Mouse (Mus musculus): ENCODE results near the gene Cpa4. TPM values are rescaled to one million over a fixed set of nuclear protein-coding genes. Genes with fewer than 3 reads are reported as not detected.

Gene Cpa4
- polyA plus RNA-seq, 2 experiments from 2014 or later = not detected

- no peak for ATAC-seq
These were observed 16.3 kb upstream of the Cpa4 start for GRCm38 (mm10) chr6:30551644-30552580.

- ATAC-seq = no peak
These were observed 15.5 kb upstream of the Cpa4 start for GRCm38 (mm10) chr6:30552628-30553027.

GRCm38 (mm10) chr6:30553381-30554010 is 14.7 kb upstream of the Cpa4 start:
- no peak for ATAC-seq

GRCm38 (mm10) chr6:30554092-30554491 is 14.1 kb upstream of the Cpa4 start:
- ATAC-seq = no peak

GRCm38 (mm10) chr6:30554621-30555170 is 13.5 kb upstream of the Cpa4 start:
- ATAC-seq = no peak

- ATAC-seq = no peak
These were observed 12.1 kb upstream of the Cpa4 start for GRCm38 (mm10) chr6:30556080-30556479.

GRCm38 (mm10) chr6:30559726-30560125 is 8.4 kb upstream of the Cpa4 start:
- no peak for ATAC-seq

GRCm38 (mm10) chr6:30562132-30562531 is 6.0 kb upstream of the Cpa4 start:
- no peak for ATAC-seq

GRCm38 (mm10) chr6:30563575-30563974 is 4.6 kb upstream of the Cpa4 start:
- ATAC-seq = no peak

- no peak for ATAC-seq
These were observed 4.1 kb upstream of the Cpa4 start for GRCm38 (mm10) chr6:30564051-30564450.

- ATAC-seq = no peak
These were observed 1.2 kb downstream of the Cpa4 start for GRCm38 (mm10) chr6:30569331-30569730.

- ATAC-seq = no peak
These were observed 1.8 kb downstream of the Cpa4 start for GRCm38 (mm10) chr6:30570012-30570411.

GRCm38 (mm10) chr6:30572456-30573311 is 4.5 kb downstream of the Cpa4 start:
- no peak for ATAC-seq

GRCm38 (mm10) chr6:30573380-30573779 is 5.2 kb downstream of the Cpa4 start:
- no peak for ATAC-seq

GRCm38 (mm10) chr6:30574945-30575344 is 6.8 kb downstream of the Cpa4 start:
- no peak for ATAC-seq

- no peak for ATAC-seq
These were observed 8.5 kb downstream of the Cpa4 start for GRCm38 (mm10) chr6:30576477-30577203.

GRCm38 (mm10) chr6:30579961-30580840 is 12.0 kb downstream of the Cpa4 start:
- no peak for ATAC-seq

- ATAC-seq = no peak
These were observed 12.6 kb downstream of the Cpa4 start for GRCm38 (mm10) chr6:30580841-30581176.

- no peak for ATAC-seq
These were observed 18.8 kb downstream of the Cpa4 start for GRCm38 (mm10) chr6:30586886-30587442.

- no peak for ATAC-seq
These were observed 21.6 kb downstream of the Cpa4 start for GRCm38 (mm10) chr6:30589819-30590218.
